Mouse (Mus musculus) hematopoietic stem cell, adult 5-6 weeks (primary cell): ENCODE measurements around the gene Tbx19. TPM values are rescaled to one million over a fixed set of nuclear protein-coding genes. Genes with fewer than 3 reads are reported as not detected.

Experiments used
- ATAC-seq, 2 experiments: fragments of 125-278 bp in 1 of 2; replicated peaks in 1 of 2; 2 replicates each; pipeline ENCODE4 v1.8.0; 2016 to 2017; ENCODE audit warnings: inconsistent platforms in 2 of 2, mild to moderate bottlenecking in 2 of 2, moderate number of reproducible peaks in 2 of 2, low read depth in 1 of 2, moderate TSS enrichment in 1 of 2; ENCODE audit not compliant: low FRiP score in 2 of 2, poor library complexity in 2 of 2, severe bottlenecking in 2 of 2, insufficient read depth in 1 of 2, low TSS enrichment in 1 of 2
- total RNA-seq: library from RNA; stranded (forward); fragments of 172-1452, 232-1000 nt; gene quantifications from 2 replicates; pipeline ENCODE4 v1.2.3, GENCODE M21; 2017

The Tbx19 gene
- total RNA-seq, 1 experiment from 2014 or later = not detected

DNA sequence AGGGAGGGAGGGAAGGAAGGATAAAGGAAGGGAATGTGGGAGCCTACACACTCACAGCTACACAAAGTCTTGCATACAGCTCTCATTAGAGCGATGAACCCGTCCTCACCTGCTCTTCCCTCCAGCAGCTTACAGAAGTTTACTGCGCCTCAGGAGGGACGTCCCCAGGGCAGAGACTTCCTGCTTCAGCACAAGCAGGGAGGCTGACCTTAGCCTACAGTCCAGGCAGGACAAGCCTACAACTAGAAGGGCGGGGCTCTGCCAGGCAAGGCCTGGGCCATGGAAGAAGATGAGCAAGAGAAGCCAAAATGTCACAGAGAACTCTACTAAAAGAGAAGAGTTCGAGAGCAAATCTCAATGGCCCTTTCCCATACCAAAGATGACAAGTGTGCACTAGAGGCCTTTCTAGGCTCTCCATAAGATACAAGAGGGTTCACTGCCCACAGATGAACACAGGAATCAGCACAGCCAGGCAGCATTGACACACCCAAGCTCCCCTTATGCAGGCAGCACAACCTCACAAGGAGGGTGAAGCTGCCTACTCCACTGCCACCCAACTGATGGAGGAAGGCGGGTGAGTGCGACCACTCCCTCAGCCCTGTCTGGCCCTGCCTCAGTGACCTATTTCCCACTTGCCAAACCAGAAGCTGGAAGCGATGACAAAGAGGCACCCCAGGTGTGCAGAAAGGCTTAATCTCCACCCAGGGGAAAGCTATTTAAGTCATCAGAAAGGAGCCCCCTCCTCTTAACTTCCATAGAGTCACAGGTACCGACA is 28.4 kb upstream of the Tbx19 start:
- no peak for ATAC-seq

DNA sequence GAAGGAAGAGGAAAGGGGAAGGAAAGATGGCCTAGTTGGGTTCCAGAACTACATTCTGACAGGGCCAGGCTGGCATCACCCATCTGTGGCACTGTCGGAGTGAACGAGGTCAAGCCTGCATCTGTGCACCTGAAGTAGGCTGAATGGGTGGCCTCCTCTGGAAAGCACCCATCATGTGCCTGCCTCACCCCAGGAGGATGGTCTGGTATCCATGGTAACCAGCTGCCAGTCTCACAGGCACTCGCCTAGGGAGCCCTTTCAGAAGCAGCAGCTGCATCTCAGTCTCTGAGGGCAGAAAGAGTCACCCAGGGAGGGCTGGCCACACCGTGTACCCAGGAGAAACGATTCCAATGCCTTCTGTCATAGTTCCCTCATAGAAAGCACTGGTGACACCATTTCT is 26.8 kb upstream of the Tbx19 start:
- ATAC-seq = no peak

DNA sequence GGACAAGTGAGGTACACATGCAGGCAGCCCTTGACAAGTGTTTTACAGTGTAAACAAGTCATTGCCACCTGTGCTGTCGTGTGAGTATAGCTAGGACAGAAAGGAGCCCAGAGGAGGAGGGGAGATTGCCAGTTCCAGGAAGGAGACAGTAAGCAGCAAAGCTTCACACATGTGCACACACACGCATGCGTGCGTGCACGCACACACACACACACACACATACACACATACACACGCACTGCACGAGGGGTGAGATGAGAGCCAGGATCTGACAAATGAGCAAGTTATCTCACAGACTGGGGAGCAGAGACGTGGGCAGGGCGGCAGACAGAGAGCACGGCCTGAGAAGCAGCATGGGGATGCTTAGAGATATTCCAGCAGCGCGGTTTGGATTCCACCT is 25.9 kb upstream of the Tbx19 start:
- ATAC-seq = no peak

DNA sequence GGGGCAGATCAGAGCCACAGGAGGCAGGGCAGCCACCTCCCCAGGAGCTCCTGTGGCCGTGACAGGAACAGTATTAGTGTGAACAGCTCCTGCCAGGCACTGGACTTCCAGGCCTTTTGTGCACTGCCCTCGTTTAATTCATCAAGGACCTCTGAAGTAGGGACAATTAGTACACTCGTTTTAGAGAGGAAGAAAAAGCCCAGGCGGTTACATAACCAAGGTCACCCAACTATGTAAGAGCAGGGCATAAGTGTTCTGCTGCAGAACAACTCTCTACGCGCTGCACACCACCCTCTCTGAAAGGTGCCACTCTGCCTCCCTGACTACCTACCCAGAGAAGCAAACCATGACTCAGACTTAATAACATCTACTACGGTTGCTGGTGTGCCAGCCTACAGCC is 24.5 kb upstream of the Tbx19 start:
- ATAC-seq = no peak

DNA sequence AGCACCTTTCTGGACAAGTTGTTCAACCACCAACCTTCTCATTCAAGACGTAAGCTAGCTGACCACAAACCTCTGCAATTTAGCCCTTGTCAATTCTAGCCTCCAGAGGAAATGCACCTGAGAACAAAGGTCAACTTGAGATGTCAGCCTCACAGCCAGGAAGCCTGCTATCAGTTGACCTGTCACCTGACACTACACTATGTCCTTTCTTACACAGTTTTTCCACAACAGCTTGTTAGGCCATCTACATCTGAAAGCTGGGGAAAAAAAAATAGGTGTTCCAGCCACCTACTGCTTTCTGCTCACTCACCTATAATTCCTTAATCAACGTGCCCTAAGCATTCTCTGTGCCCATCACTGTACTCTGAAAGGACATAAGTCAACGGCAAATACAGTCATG is 23.6 kb upstream of the Tbx19 start:
- ATAC-seq = no peak

DNA sequence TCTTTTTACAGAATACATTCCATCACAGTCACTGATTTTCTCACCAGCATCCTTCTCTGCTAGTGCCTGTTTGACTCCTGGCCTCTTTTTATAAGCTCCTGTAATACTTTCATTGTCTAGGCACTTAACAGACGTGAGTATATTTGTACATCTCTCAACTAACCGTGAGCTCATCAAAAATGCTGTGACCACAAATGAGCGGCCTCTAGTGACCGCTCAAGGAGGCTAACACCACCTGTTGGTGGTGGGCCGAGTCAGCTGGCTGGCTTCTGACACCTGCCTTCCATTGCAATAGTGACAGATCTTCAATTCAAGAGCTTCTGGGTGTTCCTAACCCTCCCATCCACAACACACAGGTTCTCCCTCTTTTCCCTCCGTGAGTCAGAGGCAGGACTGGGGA is 22.8 kb upstream of the Tbx19 start:
- no peak for ATAC-seq

DNA sequence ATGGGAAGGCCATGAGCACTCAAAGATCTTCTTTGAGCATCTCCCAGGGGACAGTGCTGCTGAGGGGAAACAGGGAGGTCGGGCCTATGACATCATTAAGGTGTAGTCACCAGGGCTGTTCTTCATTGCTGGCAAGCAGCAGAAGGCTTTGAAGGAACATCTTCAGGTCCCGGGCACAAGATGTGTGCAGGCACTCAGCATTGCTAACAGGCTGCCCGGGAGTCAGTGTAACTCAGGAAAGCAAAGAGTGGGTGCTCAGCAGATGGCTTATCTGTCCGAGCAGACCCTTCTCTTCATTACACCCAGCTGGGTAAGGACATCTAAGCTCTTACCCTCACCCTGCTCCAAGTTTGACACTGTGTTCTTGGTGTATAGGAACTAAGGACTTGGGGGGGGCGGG is 18.7 kb upstream of the Tbx19 start:
- no peak for ATAC-seq

DNA sequence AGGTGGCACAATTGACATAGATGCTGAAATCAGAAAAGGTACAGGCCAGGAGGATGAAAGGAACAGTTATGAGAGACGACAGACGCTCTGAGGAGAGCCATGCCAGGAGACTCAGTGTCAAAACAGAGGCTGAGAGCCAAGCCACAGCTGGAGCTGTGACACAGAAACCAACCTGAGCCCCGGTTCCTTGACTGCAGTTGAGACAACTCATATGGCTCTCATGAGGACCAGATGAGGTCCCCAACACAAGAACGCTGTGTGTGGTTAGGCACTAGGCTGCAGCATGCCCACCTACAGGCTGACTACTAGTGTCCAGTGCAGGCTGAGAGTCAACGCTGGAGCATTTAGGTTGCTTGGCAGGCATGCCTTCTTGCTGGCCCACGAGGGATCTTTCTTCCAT is 17.5 kb upstream of the Tbx19 start:
- no peak for ATAC-seq

DNA sequence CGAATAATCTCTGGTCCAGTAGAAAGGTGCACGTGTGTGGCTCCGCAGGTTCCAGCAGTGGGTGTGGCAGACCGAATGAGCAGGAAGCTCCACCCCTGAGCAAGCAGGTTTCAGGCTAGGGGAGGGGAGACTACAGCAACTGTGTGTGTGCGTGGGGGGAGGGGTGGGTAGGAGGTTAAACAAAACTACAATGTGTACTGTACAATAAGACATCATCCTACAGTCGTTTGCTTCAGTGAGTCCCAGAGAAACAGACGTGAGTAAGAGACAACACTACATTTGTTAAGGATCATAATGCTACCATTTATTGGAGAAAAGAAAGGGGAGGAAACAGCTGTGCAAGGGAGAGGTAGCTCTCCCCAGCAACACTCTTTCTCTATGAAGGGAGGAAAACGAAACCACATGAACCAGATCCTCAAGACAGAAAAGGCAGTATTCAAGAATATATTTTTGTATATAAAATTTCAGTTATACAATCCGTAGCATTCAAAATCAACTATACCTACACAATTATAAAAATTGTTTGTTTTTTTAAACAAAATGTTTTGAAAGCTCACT is 13.6 kb upstream of the Tbx19 start:
- no peak for ATAC-seq

DNA sequence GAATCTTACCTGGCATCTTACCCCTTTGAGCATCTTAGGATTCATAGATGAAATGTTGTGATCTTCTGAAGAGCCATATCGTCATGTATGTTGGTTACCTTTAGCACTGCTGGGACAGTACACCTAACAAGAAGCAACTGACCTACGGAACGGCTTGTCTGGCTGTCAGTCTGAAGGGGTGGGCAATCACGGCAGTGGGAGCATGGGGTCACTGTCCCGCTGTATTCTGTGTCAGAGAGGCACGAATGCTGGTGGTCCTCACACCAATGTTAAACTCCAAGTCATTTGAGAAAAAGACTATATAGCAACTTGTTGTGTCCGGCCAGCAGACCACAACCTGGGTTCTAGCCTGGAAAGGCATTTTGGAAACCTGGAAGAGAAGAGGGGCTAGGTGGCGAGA is 10.7 kb upstream of the Tbx19 start:
- no peak for ATAC-seq

DNA sequence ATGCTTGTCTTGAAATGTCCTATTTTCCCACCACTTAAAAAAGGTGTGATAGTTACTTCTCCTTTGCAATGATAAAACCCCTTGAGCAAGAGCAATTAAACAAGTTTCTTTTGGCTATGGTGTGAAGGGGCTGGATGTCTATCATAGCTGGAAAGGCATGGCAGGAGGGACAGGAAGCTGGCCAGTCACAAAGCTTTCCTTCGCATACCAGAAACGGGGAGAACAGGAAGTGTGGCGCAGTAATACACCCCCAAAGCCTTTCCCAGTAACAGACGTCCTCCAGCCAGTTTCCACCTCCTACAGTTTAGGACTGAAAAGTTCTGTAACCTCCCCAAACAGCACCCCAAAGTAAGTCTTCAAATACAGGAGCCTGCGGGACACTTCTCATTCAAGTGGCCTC is 9.6 kb upstream of the Tbx19 start:
- ATAC-seq = peak in 1 of 2 experiments; percentile 17; a peak in 1 of 4 replicates

DNA sequence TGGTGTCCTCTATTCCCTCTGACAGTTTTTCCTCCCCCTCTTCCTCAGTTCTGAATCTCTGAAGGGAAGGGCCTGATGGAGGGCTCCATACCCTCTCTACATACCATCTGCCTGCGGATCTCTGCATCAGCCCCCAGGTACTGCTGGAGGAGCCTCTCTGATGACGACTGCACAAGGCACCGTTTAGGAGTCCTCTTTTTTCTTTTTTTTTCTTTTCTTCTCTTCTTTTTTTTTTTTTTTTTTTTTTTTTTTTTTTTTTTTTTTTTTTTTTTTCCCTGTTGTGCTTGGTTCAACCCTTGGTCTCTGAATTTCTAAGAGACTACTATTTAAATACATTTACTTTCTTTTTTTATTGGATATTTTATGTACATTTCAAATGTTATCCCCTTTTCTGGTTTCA is 8.9 kb upstream of the Tbx19 start:
- ATAC-seq = no peak

DNA sequence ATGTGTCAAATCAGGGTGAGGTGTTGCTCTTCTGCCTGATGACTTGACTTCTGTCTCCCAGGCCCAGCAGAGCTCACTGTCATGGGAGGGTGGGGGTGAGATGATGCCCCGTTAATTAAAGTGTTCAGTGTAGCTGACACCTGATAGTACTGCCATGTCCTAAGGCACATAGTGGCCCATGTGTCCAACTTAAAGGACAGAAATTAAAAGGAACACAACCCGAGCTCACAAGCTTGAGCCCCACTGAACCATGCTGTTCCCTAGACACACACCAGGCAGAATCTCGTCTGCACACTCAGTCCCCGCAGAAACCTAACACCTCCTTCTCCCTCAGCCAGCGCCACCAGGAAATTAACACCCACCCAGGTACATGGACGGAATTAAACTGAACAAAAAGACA is 4.3 kb upstream of the Tbx19 start:
- no peak for ATAC-seq

DNA sequence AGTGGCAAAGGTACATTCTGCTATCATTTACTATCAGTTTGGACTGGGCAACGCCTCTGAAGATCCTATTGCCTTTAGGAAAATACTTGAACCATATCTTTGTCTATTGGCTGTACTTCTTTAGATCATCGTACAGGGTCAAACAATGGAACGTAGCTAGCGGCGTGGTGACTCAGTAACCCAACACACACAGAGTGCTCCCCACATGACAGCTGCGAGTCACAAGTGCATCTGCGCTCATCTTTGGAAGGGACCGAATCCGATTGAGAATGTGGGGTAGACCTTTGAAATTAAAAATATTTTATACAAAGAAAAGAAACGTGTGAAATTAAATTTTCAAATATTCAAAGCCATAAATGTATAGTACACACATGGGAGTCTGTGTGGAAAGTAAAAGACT is 1.7 kb downstream of the Tbx19 start:
- ATAC-seq = no peak

DNA sequence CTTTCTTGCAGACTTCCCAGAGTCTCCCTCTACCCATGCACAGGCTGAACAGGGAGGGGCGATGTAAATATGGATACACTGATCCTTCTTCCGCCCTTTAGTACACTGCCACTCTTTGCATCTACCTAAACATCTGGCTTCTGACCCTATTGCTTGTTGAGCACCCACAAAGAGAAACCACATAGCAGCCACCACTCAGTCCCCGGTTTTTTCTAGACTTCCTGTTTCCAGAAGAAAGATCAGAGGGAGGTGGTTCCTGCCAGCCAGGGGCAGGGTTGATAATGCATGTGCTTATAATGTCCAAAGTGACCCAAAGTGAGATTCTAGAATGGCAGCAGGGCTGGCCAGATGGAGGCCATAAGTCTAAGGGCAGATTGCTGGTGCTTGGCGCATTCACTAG is 6.4 kb downstream of the Tbx19 start:
- peak; percentile 86 to 93 for ATAC-seq

DNA sequence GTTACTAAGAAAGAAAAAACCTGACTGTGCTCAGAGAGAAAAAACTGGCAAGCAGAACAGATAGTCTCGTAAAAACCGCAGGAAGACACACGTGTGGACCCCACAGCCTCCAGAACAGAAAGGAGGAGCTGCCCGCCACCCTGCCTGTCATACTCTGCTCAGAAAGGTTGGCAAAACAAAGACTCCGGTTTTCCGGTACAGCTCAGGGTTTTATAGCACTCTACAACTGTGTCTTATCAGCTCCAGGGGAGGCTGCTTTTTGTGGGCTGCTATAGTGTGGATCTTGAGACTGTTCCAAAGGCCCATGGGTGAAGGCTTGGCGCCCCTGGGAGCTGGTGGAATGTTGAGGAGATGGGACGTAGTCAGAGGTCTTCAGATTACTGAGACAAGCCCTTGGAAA is 9.4 kb downstream of the Tbx19 start:
- ATAC-seq = no peak

DNA sequence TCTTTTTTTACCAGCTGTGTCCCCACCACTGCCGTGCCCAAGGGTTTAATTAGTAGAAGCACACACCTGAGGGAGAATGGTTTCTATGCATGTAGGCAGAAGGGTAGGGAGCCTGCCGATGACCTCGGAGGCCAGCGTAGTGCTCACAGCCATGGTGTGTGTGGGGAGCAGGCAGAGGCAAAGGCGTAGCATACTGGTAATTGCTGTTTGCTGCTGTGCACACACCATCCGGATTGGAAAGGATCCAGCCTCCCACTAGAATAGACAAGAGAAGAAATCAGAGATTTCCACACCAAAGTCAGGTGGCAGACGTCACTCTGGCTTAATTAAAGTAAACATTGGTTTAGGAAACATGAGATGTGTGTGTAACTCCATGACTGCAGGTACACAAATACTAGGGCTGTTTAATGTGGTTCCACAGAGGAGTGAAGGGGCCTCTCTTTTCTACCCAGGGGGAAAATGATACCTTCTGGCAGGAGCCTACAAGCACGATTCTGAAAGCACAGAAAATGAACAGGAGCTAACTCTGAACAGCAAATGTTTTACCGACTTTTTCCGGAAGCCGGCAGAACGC is 18.1 kb downstream of the Tbx19 start:
- ATAC-seq = no peak

DNA sequence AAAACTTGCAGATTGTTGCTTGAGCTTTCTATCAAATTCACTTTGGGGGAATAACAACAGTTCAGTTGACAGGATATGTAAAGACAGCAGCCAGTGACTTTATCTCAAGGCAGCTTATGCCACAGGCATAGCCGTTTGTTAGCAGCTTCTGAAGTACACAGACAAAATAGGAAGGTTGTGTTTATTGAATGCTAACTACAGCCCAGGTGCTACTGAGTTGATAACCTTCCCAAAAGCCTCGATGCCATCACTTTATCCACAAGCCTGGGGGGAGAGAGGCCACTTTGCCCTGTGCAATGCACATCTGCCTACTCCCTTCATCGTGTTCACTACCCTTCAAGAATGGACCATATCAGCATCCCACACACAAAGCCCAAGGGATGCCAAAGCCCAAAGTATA is 20.3 kb downstream of the Tbx19 start:
- ATAC-seq = no peak

DNA sequence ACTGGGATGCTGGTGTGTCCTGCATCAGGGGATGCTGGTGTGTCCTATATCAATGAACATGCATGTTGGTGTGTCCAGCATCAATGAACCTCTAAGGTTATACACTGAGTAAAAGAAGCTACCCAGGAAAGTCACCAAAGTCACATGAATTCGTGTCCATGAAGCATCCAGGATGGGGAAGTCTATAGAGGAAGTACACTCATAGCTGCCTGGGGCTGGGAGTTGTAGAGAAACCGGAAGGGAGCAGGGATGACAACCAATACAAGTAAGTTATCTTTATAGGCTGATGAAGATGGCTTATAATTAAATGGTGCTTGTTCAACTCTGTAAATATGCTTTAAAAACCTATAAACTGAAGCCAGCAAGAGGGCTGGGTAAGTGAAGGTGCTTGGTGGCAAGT is 26.7 kb downstream of the Tbx19 start:
- ATAC-seq = no peak
